Mouse (Mus musculus) left cerebral cortex, adult 8-10 months (tissue): ENCODE measurements around the gene Zdhhc24. TPM values are rescaled to one million over a fixed set of nuclear protein-coding genes. Genes with fewer than 3 reads are reported as not detected.

Experiments used
- total RNA-seq, 4 experiments: library from RNA; stranded (reverse); gene quantifications; 2 replicates each; pipeline ENCODE4 v1.2.4; 2022

The Zdhhc24 gene
- total RNA-seq, 4 experiments from 2014 or later, result 22.4 to 30.1 (median 23.7) TPM

Other genes starting within 250 kb of the Zdhhc24 start
- 1 to 10 TPM; 1.4 to 4.5 (median 2.2) TPM for gene Gm960, start 180.0 kb upstream of the Zdhhc24 start, total RNA-seq
- gene Sptbn2, start 167.5 kb upstream of the Zdhhc24 start, total RNA-seq, result 100 to 1,000 TPM; 453 to 534 (median 492) TPM
- gene Rbm4b, start 122.2 kb upstream of the Zdhhc24 start, total RNA-seq, result 10 to 100 TPM; 15.0 to 17.9 (median 16.4) TPM
- 100 to 1,000 TPM in 1 of 4 experiments, 10 to 100 TPM in 3; 84.7 to 114 (median 94.1) TPM for gene Rbm4, start 84.8 kb upstream of the Zdhhc24 start, total RNA-seq
- 10 to 100 TPM; 25.1 to 31.9 (median 29.8) TPM for gene Gm21992, start 67.1 kb upstream of the Zdhhc24 start, total RNA-seq
- 10 to 100 TPM; 33.9 to 49.3 (median 43.7) TPM for gene Rbm14, start 67.0 kb upstream of the Zdhhc24 start, total RNA-seq
- 10 to 100 TPM; 30.1 to 35.8 (median 33.5) TPM for gene Ccs, start 39.3 kb upstream of the Zdhhc24 start, total RNA-seq
- 1 to 10 TPM; 2.3 to 3.1 (median 2.6) TPM for gene Ccdc87, start 39.3 kb upstream of the Zdhhc24 start, total RNA-seq
- 100 to 1,000 TPM; 107 to 126 (median 122) TPM for gene Ctsf, start 23.5 kb upstream of the Zdhhc24 start, total RNA-seq
- gene Actn3, start 759 bp upstream of the Zdhhc24 start, total RNA-seq, result 1 to 10 TPM; 1.2 to 5.7 (median 3.2) TPM
- 10 to 100 TPM; 32.5 to 38.2 (median 36.5) TPM for gene Bbs1, start 28.0 kb downstream of the Zdhhc24 start, total RNA-seq
- gene Dpp3, start 49.6 kb downstream of the Zdhhc24 start, total RNA-seq, result 10 to 100 TPM; 39.2 to 45.0 (median 41.7) TPM
- gene Peli3, start 64.5 kb downstream of the Zdhhc24 start, total RNA-seq, result 10 to 100 TPM; 25.3 to 33.8 (median 30.9) TPM
- 10 to 100 TPM; 57.1 to 61.5 (median 59.4) TPM for gene Mrpl11, start 83.5 kb downstream of the Zdhhc24 start, total RNA-seq
- 10 to 100 TPM in 1 of 4 experiments, 1 to 10 TPM in 3; 6.2 to 16.4 (median 7.4) TPM for gene Npas4, start 111.6 kb downstream of the Zdhhc24 start, total RNA-seq
- 10 to 100 TPM; 11.6 to 17.6 (median 13.5) TPM for gene Slc29a2, start 145.2 kb downstream of the Zdhhc24 start, total RNA-seq
- gene B4gat1, start 160.2 kb downstream of the Zdhhc24 start, total RNA-seq, result 100 to 1,000 TPM; 129 to 141 (median 138) TPM
- 1 to 10 TPM; 3.2 to 6.4 (median 4.7) TPM for gene AC124502.3, start 160.2 kb downstream of the Zdhhc24 start, total RNA-seq
- 10 to 100 TPM; 23.7 to 29.7 (median 25.4) TPM for gene Brms1, start 162.7 kb downstream of the Zdhhc24 start, total RNA-seq
- gene Rin1, start 171.8 kb downstream of the Zdhhc24 start, total RNA-seq, result 10 to 100 TPM; 72.9 to 88.1 (median 78.2) TPM
- 1 to 10 TPM; 5.3 to 6.6 (median 6.1) TPM for gene Cd248, start 189.4 kb downstream of the Zdhhc24 start, total RNA-seq
- gene Tmem151a, start 206.9 kb downstream of the Zdhhc24 start, total RNA-seq, result 100 to 1,000 TPM; 135 to 156 (median 139) TPM
- 10 to 100 TPM; 25.3 to 31.3 (median 28.6) TPM for gene Yif1a, start 209.9 kb downstream of the Zdhhc24 start, total RNA-seq
- gene Cnih2, start 219.9 kb downstream of the Zdhhc24 start, total RNA-seq, result 100 to 1,000 TPM; 172 to 193 (median 184) TPM
- gene Rab1b, start 228.4 kb downstream of the Zdhhc24 start, total RNA-seq, result 100 to 1,000 TPM; 146 to 171 (median 156) TPM
- gene Klc2, start 239.9 kb downstream of the Zdhhc24 start, total RNA-seq, result 100 to 1,000 TPM; 237 to 265 (median 247) TPM